Mouse (Mus musculus): Measurements from ENCODE around the gene Gm45062. TPM values are rescaled to one million over a fixed set of nuclear protein-coding genes. Genes with fewer than 3 reads are reported as not detected.

Gm45062 gene
- total and polyA plus RNA-seq, 3 experiments: 2.7 to 4.1 (median 3.2) TPM

- dilution Hi-C loops (cut with MboI; ENCODE audit: extremely low pct_ligation_motif_present, extremely low pct_unique_long_range_greater_than_20kb, low sequenced_read_pairs): no loop called here
- no peak for DNase-seq (ENCODE audit: extremely low read depth)
- peaks cover 2 to 3% of the 10 kb centered on the region in 2 experiments for H3K36me3 ChIP-seq (replicated peaks in 1 of 2; ENCODE audit: control insufficient read depth in 1 of 2, insufficient read depth in 1 of 2, low read length in 1 of 2)
- in situ Hi-C loops (cut with MboI; ENCODE audit: low pct_ligation_motif_present, low pct_unique_long_range_greater_than_20kb, low sequenced_read_pairs): no loop called here
- no peak overlapping the region for H3K4me2 ChIP-seq (ENCODE audit: insufficient read depth, low read depth, poor library complexity, severe bottlenecking)
- H3K27me3 ChIP-seq (replicated peaks): no peaks in the 10 kb centered on the region
- TF ChIP-seq USF2 (conservative IDR thresholded peaks at IDR 0.05; ENCODE audit: low read depth, low read length): no peak
- no peaks in the 10 kb centered on the region for H3K9me3 ChIP-seq (replicated peaks; ENCODE audit: low read length)
- H3K79me2 ChIP-seq (replicated peaks; ENCODE audit: control insufficient read depth, extremely low read depth, insufficient read depth, poor library complexity, severe bottlenecking): no peaks in the 10 kb centered on the region
- no peak overlapping the region for H3K27ac ChIP-seq (ENCODE audit: insufficient read depth, low read depth)
- H3K9ac ChIP-seq (ENCODE audit: insufficient read depth, low read depth): no peak overlapping the region
- no peak overlapping the region for H3K4me3 ChIP-seq (replicated peaks in 1 of 3; ENCODE audit: low read depth in 2 of 3, low read length in 2 of 3, poor library complexity in 1 of 3)
- H3K4me1 ChIP-seq (ENCODE audit: control insufficient read depth in 1 of 2, insufficient read depth in 2 of 2): no peaks in the 10 kb centered on the region
Observed at GRCm38 (mm10) chr6:8370624-8371023, 111.4 kb downstream of the Gm45062 start.

- Histone ChIP-seq H3K79me2 (replicated peaks; ENCODE audit: control insufficient read depth, extremely low read depth, insufficient read depth, poor library complexity, severe bottlenecking) (no peaks in the 10 kb centered on the region), H3K4me1 (ENCODE audit: control insufficient read depth in 1 of 2, insufficient read depth in 2 of 2) (no peaks in the 10 kb centered on the region), H3K36me3 (replicated peaks in 1 of 2; ENCODE audit: control insufficient read depth in 1 of 2, insufficient read depth in 1 of 2, low read length in 1 of 2) (peaks cover 3 to 6% of the 10 kb centered on the region in 2 experiments), H3K4me3 (replicated peaks in 1 of 3; ENCODE audit: low read depth in 2 of 3, low read length in 2 of 3, poor library complexity in 1 of 3) (no peak overlapping the region), H3K27me3 (replicated peaks) (no peaks in the 10 kb centered on the region), H3K27ac (ENCODE audit: insufficient read depth, low read depth) (no peak overlapping the region), H3K4me2 (ENCODE audit: insufficient read depth, low read depth, poor library complexity, severe bottlenecking) (no peak overlapping the region), H3K9ac (ENCODE audit: insufficient read depth, low read depth) (no peak overlapping the region), H3K9me3 (replicated peaks; ENCODE audit: low read length) (no peaks in the 10 kb centered on the region)
- dilution Hi-C loops (cut with MboI; ENCODE audit: extremely low pct_ligation_motif_present, extremely low pct_unique_long_range_greater_than_20kb, low sequenced_read_pairs) (no loop called here), in situ Hi-C loops (cut with MboI; ENCODE audit: low pct_ligation_motif_present, low pct_unique_long_range_greater_than_20kb, low sequenced_read_pairs) (no loop called here)
- DNase-seq (ENCODE audit: extremely low read depth): no peak
- no peak for TF ChIP-seq BHLHE40 (IDR thresholded peaks at IDR 0.05; ENCODE audit: low read depth, low read length)
- no peak for TF ChIP-seq TBP (conservative IDR thresholded peaks at IDR 0.05; ENCODE audit: low read depth, low read length)
- no peak for TF ChIP-seq ZC3H11A (IDR thresholded peaks at IDR 0.05; ENCODE audit: low read depth, low read length)
- no peak for TF ChIP-seq MAX (IDR thresholded peaks at IDR 0.05; ENCODE audit: low read length)
- no peak for TF ChIP-seq MYC (IDR thresholded peaks at IDR 0.05; ENCODE audit: low read depth, low read length)
- no peak for TF ChIP-seq JUND (conservative IDR thresholded peaks at IDR 0.05; ENCODE audit: low read depth, low read length)
- TF ChIP-seq POLR2AphosphoS2 (IDR thresholded peaks at IDR 0.05; ENCODE audit: low read depth, low read length): no peak
- TF ChIP-seq UBTF (IDR thresholded peaks at IDR 0.05; ENCODE audit: low read depth, low read length): no peak
- no peak for TF ChIP-seq SMC3 (IDR thresholded peaks at IDR 0.05; ENCODE audit: low read depth, low read length)
- no peak for TF ChIP-seq NRF1 (IDR thresholded peaks at IDR 0.05; ENCODE audit: low read depth, low read length)
- TF ChIP-seq ELF1 (IDR thresholded peaks at IDR 0.05; ENCODE audit: low read depth, low read length): no peak
- TF ChIP-seq PAX5 (IDR thresholded peaks at IDR 0.05; ENCODE audit: low read length): no peak
- no peak for TF ChIP-seq TCF12 (IDR thresholded peaks at IDR 0.05; ENCODE audit: low read depth, low read length)
- no peak for TF ChIP-seq ETS1 (conservative IDR thresholded peaks at IDR 0.05; ENCODE audit: low read depth, low read length)
- TF ChIP-seq POLR2A (IDR thresholded peaks at IDR 0.05; ENCODE audit: low read depth, low read length): no peak
- no peak for TF ChIP-seq MAZ (IDR thresholded peaks at IDR 0.05; ENCODE audit: low read depth, low read length)
- no peak for TF ChIP-seq RAD21 (IDR thresholded peaks at IDR 0.05; ENCODE audit: low read depth, low read length)
- no peak for TF ChIP-seq USF1 (IDR thresholded peaks at IDR 0.05; ENCODE audit: low read depth, low read length)
- TF ChIP-seq CHD2 (IDR thresholded peaks at IDR 0.05; ENCODE audit: low read length): no peak
Observed at GRCm38 (mm10) chr6:8373051-8373450, 113.8 kb downstream of the Gm45062 start.
